Mouse (Mus musculus) embryonic facial prominence, embryonic 11.5 days (tissue): Measurements from ENCODE around the gene Cep41. TPM values are rescaled to one million over a fixed set of nuclear protein-coding genes. Genes with fewer than 3 reads are reported as not detected.
A peak's percentile ranks its signal among the peaks of the same experiment; 100 is the strongest.

Source experiments
- ATAC-seq: fragments of 200-750 bp; cut with Nextera tagmentation; replicated peaks from 2 replicates; pipeline ENCODE4 v1.8.0; 2017; ENCODE audit warnings: low read depth; ENCODE audit not compliant: insufficient number of reproducible peaks, low FRiP score, low TSS enrichment
- DNase-seq: peaks from one replicate; pipeline ENCODE4 v3.0.0-alpha.2; 2015; ENCODE audit warnings: low spot score
- H3K27ac ChIP-seq: fragments of 300-500 bp; sonication (generic); replicated peaks from 2 replicates; pipeline ENCODE4 v1.5.1; 2014; ENCODE audit warnings: mild to moderate bottlenecking, low read depth, low read length, control low read depth
- H3K27me3 ChIP-seq: fragments of 300-500 bp; sonication (generic); 2 replicates; pipeline ENCODE4 v1.6.1; 2014; ENCODE audit warnings: mild to moderate bottlenecking, low read length, moderate library complexity, mixed read lengths; ENCODE audit not compliant: control insufficient read depth, insufficient read depth
- H3K36me3 ChIP-seq: fragments of 300-500 bp; sonication (generic); replicated peaks from 2 replicates; pipeline ENCODE4 v1.6.1; 2014; ENCODE audit warnings: low read depth, mild to moderate bottlenecking, low read length, moderate library complexity, mixed read lengths; ENCODE audit not compliant: control insufficient read depth, insufficient read depth
- H3K4me1 ChIP-seq: fragments of 300-500 bp; sonication (generic); 2 replicates; pipeline ENCODE4 v1.6.1; 2014; ENCODE audit warnings: low read length, mixed read lengths; ENCODE audit not compliant: control insufficient read depth, insufficient read depth
- H3K4me2 ChIP-seq: fragments of 300-500 bp; sonication (generic); 2 replicates; pipeline ENCODE4 v1.6.1; 2014; ENCODE audit warnings: low read depth, mild to moderate bottlenecking, control low read depth, low read length, moderate library complexity
- H3K4me3 ChIP-seq: fragments of 300-500 bp; sonication (generic); 2 replicates; pipeline ENCODE4 v1.5.1; 2014; ENCODE audit warnings: low read depth, low read length, control low read depth
- H3K9ac ChIP-seq: fragments of 300-500 bp; sonication (generic); replicated peaks from 2 replicates; pipeline ENCODE4 v1.6.1; 2014; ENCODE audit warnings: mild to moderate bottlenecking, control low read depth, low read length
- H3K9me3 ChIP-seq: fragments of 300-500 bp; sonication (generic); replicated peaks from 2 replicates; pipeline ENCODE4 v1.6.1; 2016; ENCODE audit warnings: mild to moderate bottlenecking, low read length, inconsistent platforms, mixed read lengths; ENCODE audit not compliant: control insufficient read depth
- WGBS: fragments of 180-500 bp; shearing (Covaris S2); extraction: QIAGEN DNeasy Blood & Tissue Kit; methylation state at CpG from one replicate; pipeline ENCODE4 v1.1.7; 2014; 5-methylcytosine and 5-hydroxymethylcytosine counted together
- polyA plus RNA-seq: library from polyadenylated mRNA; unstranded; fragments of >200 nt; fragmentation: Nextera tagmentation; extraction: Ambion mirVana; gene quantifications from 2 replicates; pipeline ENCODE4 v1.2.1, GENCODE M21; 2014

The Cep41 gene
- polyA plus RNA-seq, 1 experiment from 2014 or later: 28.1 TPM

- 24% methylated on average over 6 of the region's 6 CpGs for WGBS
- Histone ChIP-seq H3K4me3 (no peak overlapping the region), H3K27me3 (no peaks in the 10 kb centered on the region), H3K4me2 (no peak overlapping the region), H3K27ac (peak overlapping the region; percentile 66), H3K9me3 (no peaks in the 10 kb centered on the region), H3K36me3 (no peaks in the 10 kb centered on the region), H3K4me1 (no peaks in the 10 kb centered on the region), H3K9ac (no peak overlapping the region)
- DNase-seq (no peak), ATAC-seq (no peak)
Observed at GRCm38 (mm10) chr6:30664776-30665175, 28.8 kb downstream of the Cep41 start.

GRCm38 (mm10) chr6:30658619-30659018 is 34.9 kb downstream of the Cep41 start:
- no peak overlapping the region for H3K9ac ChIP-seq
- no peak overlapping the region for H3K4me2 ChIP-seq
- 61% methylated on average over 9 of the region's 9 CpGs for WGBS
- DNase-seq (no peak), ATAC-seq (no peak)
- no peaks in the 10 kb centered on the region for H3K27me3 ChIP-seq
- H3K9me3 ChIP-seq: no peaks in the 10 kb centered on the region
- no peaks in the 10 kb centered on the region; the same call in 1 of the 2 replicates for H3K36me3 ChIP-seq
- no peak overlapping the region for H3K27ac ChIP-seq
- H3K4me1 ChIP-seq: peaks cover 10% of the 10 kb centered on the region; the same call in 1 of the 2 replicates
- H3K4me3 ChIP-seq: no peak overlapping the region

- 94% methylated on average over 12 of the region's 12 CpGs for WGBS
- H3K9me3 ChIP-seq: no peaks in the 10 kb centered on the region
- no peaks in the 10 kb centered on the region for H3K27me3 ChIP-seq
- H3K4me1 ChIP-seq: peaks cover 10% of the 10 kb centered on the region; the same call in 1 of the 2 replicates
- H3K27ac ChIP-seq: no peak overlapping the region
- no peak overlapping the region for H3K4me3 ChIP-seq
- H3K36me3 ChIP-seq: no peaks in the 10 kb centered on the region; the same call in 1 of the 2 replicates
- no peak overlapping the region for H3K4me2 ChIP-seq
- DNase-seq (no peak), ATAC-seq (no peak)
- no peak overlapping the region for H3K9ac ChIP-seq
Observed at GRCm38 (mm10) chr6:30657279-30657678, 36.3 kb downstream of the Cep41 start.

DNA sequence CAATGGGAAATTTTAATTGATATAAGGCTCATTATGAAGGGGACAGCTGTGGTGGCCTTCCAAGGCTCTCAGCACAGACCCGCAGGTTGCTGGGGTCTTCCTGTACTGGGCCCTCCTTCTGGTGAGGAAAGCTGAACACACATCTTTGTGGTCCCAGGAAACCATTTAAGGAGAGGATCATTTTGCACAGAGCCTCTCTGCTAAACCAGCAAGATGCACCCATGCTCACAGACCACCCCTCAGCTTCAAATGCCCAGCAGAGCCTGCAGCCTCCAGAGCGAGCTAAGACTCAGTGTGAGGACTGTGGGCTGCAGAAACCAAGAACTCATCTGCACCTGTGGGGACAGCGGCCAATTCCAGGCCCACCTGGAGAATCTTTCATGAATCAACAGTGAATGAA is 38.6 kb downstream of the Cep41 start:
- DNase-seq (no peak), ATAC-seq (no peak)
- H3K4me1 ChIP-seq: peaks cover 10% of the 10 kb centered on the region; the same call in 1 of the 2 replicates
- no peak overlapping the region for H3K4me2 ChIP-seq
- H3K27ac ChIP-seq: 0 out of 2 replicates have a peak overlapping the region, but pooled peaks have one; percentile 10
- no peak overlapping the region; the same call in 1 of the 2 replicates for H3K9ac ChIP-seq
- 71% methylated on average over 3 of the region's 3 CpGs for WGBS
- no peaks in the 10 kb centered on the region for H3K27me3 ChIP-seq
- no peaks in the 10 kb centered on the region; the same call in 1 of the 2 replicates for H3K36me3 ChIP-seq
- H3K4me3 ChIP-seq: no peak overlapping the region
- no peaks in the 10 kb centered on the region for H3K9me3 ChIP-seq

DNA sequence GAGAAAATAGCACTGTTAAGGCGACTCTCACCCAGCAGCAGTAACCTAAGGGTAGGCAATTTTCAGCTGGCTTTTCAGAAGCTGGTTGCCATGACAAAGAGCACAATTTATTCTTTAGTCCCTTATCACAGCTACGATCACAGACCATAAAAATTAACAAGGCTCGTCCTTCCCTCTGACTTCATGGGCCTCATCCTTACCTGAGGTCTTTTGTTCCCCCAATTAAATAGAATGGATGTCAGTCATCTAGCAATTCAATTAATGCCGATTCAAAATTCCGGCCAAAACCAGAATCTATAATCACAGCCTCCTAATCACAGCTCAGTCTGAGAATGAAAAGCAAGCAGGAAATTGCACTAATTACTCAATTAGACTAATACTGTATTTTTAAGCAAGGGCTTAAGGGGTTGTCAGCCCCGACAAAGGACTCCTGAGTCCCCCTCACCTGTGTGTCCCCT is 39.1 kb downstream of the Cep41 start:
- Histone ChIP-seq H3K9ac (no peak overlapping the region), H3K9me3 (no peaks in the 10 kb centered on the region), H3K4me1 (peaks cover 10% of the 10 kb centered on the region; the same call in 1 of the 2 replicates), H3K27me3 (no peaks in the 10 kb centered on the region), H3K4me3 (no peak overlapping the region), H3K27ac (0 out of 2 replicates have a peak overlapping the region, but pooled peaks have one; percentile 10), H3K4me2 (no peak overlapping the region), H3K36me3 (no peaks in the 10 kb centered on the region; the same call in 1 of the 2 replicates)
- ATAC-seq (no peak), DNase-seq (no peak)
- WGBS: 36% methylated on average over 6 of the region's 6 CpGs

GRCm38 (mm10) chr6:30653518-30653917 is 40.0 kb downstream of the Cep41 start:
- WGBS: 77% methylated on average over 6 of the region's 6 CpGs
- no peak for DNase-seq
- H3K27ac ChIP-seq: peak overlapping the region; percentile 43; the same call in 1 of the 2 replicates
- H3K9ac ChIP-seq: no peak overlapping the region
- no peaks in the 10 kb centered on the region for H3K9me3 ChIP-seq
- H3K36me3 ChIP-seq: no peaks in the 10 kb centered on the region; the same call in 1 of the 2 replicates
- no peaks in the 10 kb centered on the region for H3K27me3 ChIP-seq
- no peak overlapping the region for H3K4me2 ChIP-seq
- H3K4me3 ChIP-seq: no peak overlapping the region
- peaks cover 10% of the 10 kb centered on the region; the same call in 1 of the 2 replicates for H3K4me1 ChIP-seq
- no peak for ATAC-seq

DNA sequence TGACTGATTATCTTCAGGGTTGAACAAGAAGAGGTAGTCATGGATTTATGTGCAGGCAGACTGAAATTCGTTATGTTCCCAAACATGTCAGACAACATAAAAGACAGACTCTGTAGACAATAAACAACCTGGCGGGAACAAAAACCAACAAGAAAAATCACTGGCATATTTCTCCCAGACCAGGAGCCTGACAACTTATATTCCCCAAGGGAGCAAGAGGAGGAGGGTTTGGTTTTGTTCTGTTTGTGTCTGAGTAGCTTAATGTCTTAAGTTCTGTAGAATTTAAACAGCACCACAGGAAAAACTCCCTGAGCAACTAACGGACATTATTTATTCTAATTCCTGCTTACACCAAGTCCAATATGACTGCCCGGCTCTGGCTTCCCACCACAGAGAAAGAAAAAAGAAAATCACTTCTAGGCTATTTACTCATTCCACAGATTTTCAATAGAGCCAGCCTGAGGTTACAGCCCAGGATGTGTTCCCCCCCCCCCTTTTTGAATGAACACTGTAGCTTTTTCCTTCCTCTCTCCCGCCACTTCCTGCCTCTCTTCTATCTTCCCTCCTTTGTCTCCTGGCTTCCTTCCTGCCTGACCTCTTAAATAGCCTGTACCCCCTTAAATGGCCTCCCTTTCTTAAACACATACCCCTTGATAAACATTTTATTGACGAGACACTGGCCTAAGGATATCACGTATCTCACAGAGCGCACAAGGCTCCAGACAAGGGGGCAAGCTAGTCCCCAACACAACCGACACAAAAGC is 40.9 kb downstream of the Cep41 start:
- 33% methylated on average over 9 of the region's 9 CpGs for WGBS
- Histone ChIP-seq H3K36me3 (no peaks in the 10 kb centered on the region), H3K4me2 (no peak overlapping the region), H3K4me3 (no peak overlapping the region), H3K27me3 (no peaks in the 10 kb centered on the region), H3K9me3 (no peaks in the 10 kb centered on the region), H3K9ac (no peak overlapping the region), H3K27ac (peak overlapping the region; percentile 39; the same call in 1 of the 2 replicates), H3K4me1 (peaks cover 10% of the 10 kb centered on the region; the same call in 1 of the 2 replicates)
- ATAC-seq (no peak), DNase-seq (no peak)
